12 mouse cellular contexts compared by ENCODE assay signal in the genomic region with DNA sequence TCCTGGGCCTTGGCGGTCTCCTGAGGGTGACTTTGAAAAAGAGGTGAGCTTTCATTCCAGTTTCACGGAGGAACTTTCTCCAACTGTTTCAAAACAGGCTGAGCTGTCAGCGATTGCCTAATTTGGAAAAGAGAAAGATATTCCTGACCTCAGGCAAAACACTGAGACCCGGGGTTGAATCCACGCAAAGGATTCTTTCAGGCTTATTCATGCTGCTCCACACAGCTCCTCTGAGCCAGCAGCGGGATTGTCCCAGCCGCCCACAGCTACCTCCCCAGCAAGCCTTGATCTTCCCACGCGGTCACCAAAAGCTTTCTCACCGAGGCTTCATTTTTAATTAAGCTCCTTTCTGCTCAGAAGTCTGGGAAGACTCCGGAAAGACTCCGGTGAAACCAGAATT.
A peak's percentile ranks its signal among the peaks of the same experiment; 100 is the strongest.
DNase-seq lines count a peak whose midpoint lies in the region; ATAC-seq and TF ChIP-seq lines count a peak whose summit lies in the region.
"Had no signal": no experiment of that assay in that cellular context is flagged by ENCODE, and none has a peak within 500 bp of the region (broad histone marks: within the 10 kb centered on the region; RNA-seq: fewer than 3 reads in every experiment).

No protein-coding gene starts in this region.

- H3K9ac ChIP-seq in forebrain, embryonic 14.5 days (ENCODE audit: low read length): no peak overlapping the region
- no peak overlapping the region for H3K9ac ChIP-seq in forebrain, embryonic 11.5 days (ENCODE audit: low read length)
- H3K9ac ChIP-seq: lung, embryonic 15.5 days had no signal

- 69% methylated on average over 12 of the region's 12 CpGs for WGBS in forebrain, embryonic 14.5 days
- WGBS in forebrain, embryonic 11.5 days: 69% methylated on average over 12 of the region's 12 CpGs
- WGBS in lung, adult 2 months: 64% methylated on average over 12 of the region's 12 CpGs

- H3K27me3 ChIP-seq in forebrain, embryonic 14.5 days (replicated peaks; ENCODE audit: control insufficient read depth, insufficient read depth, low read length): no peaks in the 10 kb centered on the region
- no peaks in the 10 kb centered on the region for H3K27me3 ChIP-seq in forebrain, embryonic 11.5 days (ENCODE audit: control insufficient read depth, insufficient read depth, low read length)
- H3K27me3 ChIP-seq: lung, embryonic 15.5 days had no signal

- TF ChIP-seq CTCF in lung, adult 2 months (IDR thresholded peaks at IDR 0.05; ENCODE audit: insufficient read depth, low read length): no peak
- no peak for TF ChIP-seq CTCF in brain, embryonic 14.5 days (IDR thresholded peaks at IDR 0.05; ENCODE audit: borderline replicate concordance, extremely low read depth, insufficient read depth, insufficient read length)

- H3K27ac ChIP-seq in forebrain, embryonic 14.5 days (ENCODE audit: low read depth, low read length): no peak overlapping the region
- H3K27ac ChIP-seq in forebrain, embryonic 11.5 days (ENCODE audit: low read depth, low read length): no peak overlapping the region
- H3K27ac ChIP-seq: lung, embryonic 15.5 days had no signal

- H3K4me2 ChIP-seq in forebrain, embryonic 14.5 days (ENCODE audit: low read length): no peak overlapping the region
- H3K4me2 ChIP-seq in forebrain, embryonic 11.5 days (ENCODE audit: low read depth, low read length, severe bottlenecking): no peak overlapping the region
- H3K4me2 ChIP-seq: lung, embryonic 15.5 days had no signal

- no peak overlapping the region for H3K4me3 ChIP-seq in forebrain, embryonic 14.5 days (ENCODE audit: low read depth, low read length)
- H3K4me3 ChIP-seq in forebrain, embryonic 11.5 days (ENCODE audit: low read depth, low read length): no peak overlapping the region
- no peak overlapping the region for H3K4me3 ChIP-seq in lung, adult 2 months (replicated peaks; ENCODE audit: extremely low read depth, low read depth, low read length)
- H3K4me3 ChIP-seq: lung, embryonic 15.5 days had no signal

- no peaks in the 10 kb centered on the region for H3K36me3 ChIP-seq in forebrain, embryonic 14.5 days (ENCODE audit: control insufficient read depth, insufficient read depth, low read length)
- no peaks in the 10 kb centered on the region for H3K36me3 ChIP-seq in forebrain, embryonic 11.5 days (ENCODE audit: control insufficient read depth, insufficient read depth, low read length)
- H3K36me3 ChIP-seq: lung, embryonic 15.5 days had no signal

- peak; percentile 13 for DNase-seq in forebrain, embryonic 14.5 days (ENCODE audit: low spot score)
- no peak for DNase-seq in forebrain, embryonic 11.5 days (ENCODE audit: low spot score)
- DNase-seq in lung, postnatal 36 days: peak; percentile 27
- DNase-seq in lung, adult 2 months: no peak
- peak; percentile 56 for DNase-seq in brain, embryonic 14.5 days (ENCODE audit: low read depth)
- DNase-seq in left cerebral cortex, postnatal 14 days (ENCODE audit: low spot score in 2 of 2): peak; percentile 18 to 31
- no peak for DNase-seq in MN1 (ENCODE audit: low spot score)
- DNase-seq: gastrocnemius, postnatal 10 days; thymus, adult 18-20 months had no signal

- no peaks in the 10 kb centered on the region for H3K4me1 ChIP-seq in forebrain, embryonic 14.5 days (ENCODE audit: control insufficient read depth, insufficient read depth, low read length)
- H3K4me1 ChIP-seq in forebrain, embryonic 11.5 days (replicated peaks; ENCODE audit: control insufficient read depth, insufficient read depth, low read length): no peaks in the 10 kb centered on the region
- no peaks in the 10 kb centered on the region for H3K4me1 ChIP-seq in lung, adult 2 months (ENCODE audit: control insufficient read depth, insufficient read depth, low read length)
- H3K4me1 ChIP-seq: lung, embryonic 15.5 days had no signal

- intact Hi-C loops in left cerebral cortex, postnatal 14 days (cut with DNase I): no loop called here

- H3K9me3 ChIP-seq in forebrain, embryonic 14.5 days (replicated peaks; ENCODE audit: control insufficient read depth, low read length): no peaks in the 10 kb centered on the region
- H3K9me3 ChIP-seq in forebrain, embryonic 11.5 days (ENCODE audit: control insufficient read depth, low read length): no peaks in the 10 kb centered on the region
- H3K9me3 ChIP-seq: lung, embryonic 15.5 days had no signal

- no peak for TF ChIP-seq POLR2A in lung, adult 2 months (IDR thresholded peaks at IDR 0.05; ENCODE audit: borderline replicate concordance, extremely low read depth, low read depth, low read length)
- no peak for TF ChIP-seq POLR2A in brain, embryonic 14.5 days (IDR thresholded peaks at IDR 0.05; ENCODE audit: borderline replicate concordance, extremely low read depth, insufficient read depth, insufficient read length, poor library complexity, severe bottlenecking)

- ATAC-seq in forebrain, embryonic 14.5 days: no peak
- ATAC-seq in forebrain, embryonic 11.5 days (replicated peaks; ENCODE audit: low FRiP score): no peak
- no peak for ATAC-seq in megakaryocyte-erythroid progenitor cell, adult 5-6 weeks (replicated peaks; ENCODE audit: low FRiP score, low TSS enrichment, poor library complexity, severe bottlenecking)
- ATAC-seq: intestine, embryonic 16.5 days had no signal

Comparison
In these comparisons a context has a peak if more than half of its experiments do, and no peak if none do; other contexts are left out.
1. DNase-seq: peak in forebrain, embryonic 14.5 days (single experiment), lung, postnatal 36 days (single experiment), brain, embryonic 14.5 days (single experiment) and left cerebral cortex, postnatal 14 days (2 of 2); none in forebrain, embryonic 11.5 days (single experiment), lung, adult 2 months (single experiment) and MN1 (single experiment).